Mouse (Mus musculus) liver, embryonic 12.5 days (tissue): ENCODE measurements around the gene Rusc2. TPM values are rescaled to one million over a fixed set of nuclear protein-coding genes. Genes with fewer than 3 reads are reported as not detected.

Experiments used
- ATAC-seq: fragments of 200-750 bp; cut with Nextera tagmentation; 2 replicates; pipeline ENCODE4 v1.8.0; 2017; ENCODE audit warnings: moderate number of reproducible peaks, mild to moderate bottlenecking, moderate library complexity
- H3K27ac ChIP-seq: fragments of 300-500 bp; sonication (generic); 2 replicates; pipeline ENCODE4 v1.5.1; 2016; ENCODE audit warnings: mild to moderate bottlenecking
- H3K27me3 ChIP-seq: fragments of 300-500 bp; sonication (generic); replicated peaks from 2 replicates; pipeline ENCODE4 v1.6.1; 2016; ENCODE audit warnings: mild to moderate bottlenecking, moderate library complexity
- H3K36me3 ChIP-seq: fragments of 300-500 bp; sonication (generic); 2 replicates; pipeline ENCODE4 v1.6.1; 2016; ENCODE audit warnings: mild to moderate bottlenecking, moderate library complexity
- H3K4me1 ChIP-seq: fragments of 300-500 bp; sonication (generic); 2 replicates; pipeline ENCODE4 v1.6.1; 2016
- H3K4me2 ChIP-seq: fragments of 300-500 bp; sonication (generic); 2 replicates; pipeline ENCODE4 v1.6.1; 2016; ENCODE audit warnings: mild to moderate bottlenecking, moderate library complexity
- H3K4me3 ChIP-seq: fragments of 300-500 bp; sonication (generic); 2 replicates; pipeline ENCODE4 v1.5.1; 2016; ENCODE audit warnings: mild to moderate bottlenecking, moderate library complexity
- H3K9ac ChIP-seq: fragments of 300-500 bp; sonication (generic); 2 replicates; pipeline ENCODE4 v1.6.1; 2016; ENCODE audit warnings: mild to moderate bottlenecking, moderate library complexity
- H3K9me3 ChIP-seq: fragments of 300-500 bp; sonication (generic); replicated peaks from 2 replicates; pipeline ENCODE4 v1.6.1; 2016; ENCODE audit warnings: mild to moderate bottlenecking, moderate library complexity
- WGBS: fragments of 180-500 bp; shearing (Covaris S2); methylation state at CpG from one replicate; pipeline ENCODE4 v1.1.7; 2016; ENCODE audit not compliant: insufficient replicate concordance; 5-methylcytosine and 5-hydroxymethylcytosine counted together
- polyA plus RNA-seq: library from polyadenylated mRNA; unstranded; fragments of >200 nt; fragmentation: Nextera tagmentation; extraction: Ambion mirVana; gene quantifications from 2 replicates; pipeline ENCODE4 v1.2.1, GENCODE M21; 2016

Rusc2 gene
- polyA plus RNA-seq, 1 experiment from 2014 or later: 1.7 TPM

GRCm38 (mm10) chr4:43402212-43402611, 20.4 kb downstream of the Rusc2 start:
- ATAC-seq: no peak
- H3K36me3 ChIP-seq: no peaks in the 10 kb centered on the region
- WGBS: 60% methylated on average over 9 of the region's 9 CpGs
- no peak overlapping the region for H3K4me2 ChIP-seq
- H3K9ac ChIP-seq: no peak overlapping the region
- H3K27me3 ChIP-seq: peaks cover 55% of the 10 kb centered on the region
- peaks cover 5% of the 10 kb centered on the region; the same call in 1 of the 2 replicates for H3K4me1 ChIP-seq
- H3K9me3 ChIP-seq: no peaks in the 10 kb centered on the region
- H3K27ac ChIP-seq: no peak overlapping the region
- H3K4me3 ChIP-seq: no peak overlapping the region

- Histone ChIP-seq H3K9ac (no peak overlapping the region), H3K4me1 (0 out of 2 replicates have a peak, but pooled peaks cover 5% of the 10 kb centered on the region), H3K27ac (no peak overlapping the region), H3K9me3 (no peaks in the 10 kb centered on the region), H3K4me3 (no peak overlapping the region), H3K36me3 (no peaks in the 10 kb centered on the region), H3K27me3 (peaks cover 46% of the 10 kb centered on the region), H3K4me2 (no peak overlapping the region)
- 71% methylated on average over 10 of the region's 10 CpGs for WGBS
- no peak for ATAC-seq
Measured at GRCm38 (mm10) chr4:43404697-43405096, 22.9 kb downstream of the Rusc2 start.

- H3K9me3 ChIP-seq: no peaks in the 10 kb centered on the region
- 0 out of 2 replicates have a peak, but pooled peaks cover 5% of the 10 kb centered on the region for H3K4me1 ChIP-seq
- no peak overlapping the region for H3K9ac ChIP-seq
- H3K4me3 ChIP-seq: peak overlapping the region; percentile 25
- H3K36me3 ChIP-seq: no peaks in the 10 kb centered on the region
- peaks cover 43% of the 10 kb centered on the region for H3K27me3 ChIP-seq
- peak; percentile 68 for ATAC-seq
- 5% methylated on average over 28 of the region's 28 CpGs for WGBS
- H3K4me2 ChIP-seq: peak overlapping the region; percentile 49
- 0 out of 2 replicates have a peak overlapping the region, but pooled peaks have one; percentile 22 for H3K27ac ChIP-seq
Measured at GRCm38 (mm10) chr4:43406162-43406971, 24.6 kb downstream of the Rusc2 start.

GRCm38 (mm10) chr4:43407071-43407920, 25.5 kb downstream of the Rusc2 start:
- H3K9me3 ChIP-seq: no peaks in the 10 kb centered on the region
- H3K4me2 ChIP-seq: peak overlapping the region; percentile 49; the same call in 1 of the 2 replicates
- ATAC-seq: no peak
- 0 out of 2 replicates have a peak, but pooled peaks cover 5% of the 10 kb centered on the region for H3K4me1 ChIP-seq
- no peak overlapping the region for H3K9ac ChIP-seq
- H3K27ac ChIP-seq: no peak overlapping the region
- peak overlapping the region; percentile 25; the same call in 1 of the 2 replicates for H3K4me3 ChIP-seq
- 51% methylated on average over 12 of the region's 12 CpGs for WGBS
- H3K27me3 ChIP-seq: peaks cover 40% of the 10 kb centered on the region
- H3K36me3 ChIP-seq: no peaks in the 10 kb centered on the region

DNA sequence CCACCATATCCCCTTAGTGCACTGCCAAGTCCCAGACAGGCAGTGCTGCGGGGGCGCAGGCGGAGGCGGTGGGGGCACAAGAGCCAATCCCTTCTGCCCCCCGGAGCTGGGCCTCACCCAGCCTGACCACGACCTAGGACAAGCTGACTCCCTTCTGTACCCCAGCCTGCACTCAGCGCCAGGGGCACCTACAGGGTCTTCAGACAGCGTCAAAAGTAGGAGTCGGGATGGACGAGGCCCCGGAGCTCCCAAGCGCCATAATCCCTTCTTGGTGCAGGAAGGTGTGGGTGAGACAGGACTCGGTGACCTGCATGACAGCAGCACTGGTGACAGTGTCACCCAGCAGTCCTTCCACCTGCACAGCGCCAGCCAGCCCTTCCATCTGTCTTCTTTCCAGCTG, 33.0 kb downstream of the Rusc2 start:
- Histone ChIP-seq H3K4me2 (no peak overlapping the region), H3K27ac (no peak overlapping the region), H3K4me1 (peaks cover 22% of the 10 kb centered on the region), H3K36me3 (peaks cover 11% of the 10 kb centered on the region), H3K9ac (no peak overlapping the region), H3K9me3 (0 out of 2 replicates have a peak, but pooled peaks cover 6% of the 10 kb centered on the region), H3K27me3 (no peaks in the 10 kb centered on the region), H3K4me3 (no peak overlapping the region)
- ATAC-seq: no peak
- 80% methylated on average over 14 of the region's 14 CpGs for WGBS

DNA sequence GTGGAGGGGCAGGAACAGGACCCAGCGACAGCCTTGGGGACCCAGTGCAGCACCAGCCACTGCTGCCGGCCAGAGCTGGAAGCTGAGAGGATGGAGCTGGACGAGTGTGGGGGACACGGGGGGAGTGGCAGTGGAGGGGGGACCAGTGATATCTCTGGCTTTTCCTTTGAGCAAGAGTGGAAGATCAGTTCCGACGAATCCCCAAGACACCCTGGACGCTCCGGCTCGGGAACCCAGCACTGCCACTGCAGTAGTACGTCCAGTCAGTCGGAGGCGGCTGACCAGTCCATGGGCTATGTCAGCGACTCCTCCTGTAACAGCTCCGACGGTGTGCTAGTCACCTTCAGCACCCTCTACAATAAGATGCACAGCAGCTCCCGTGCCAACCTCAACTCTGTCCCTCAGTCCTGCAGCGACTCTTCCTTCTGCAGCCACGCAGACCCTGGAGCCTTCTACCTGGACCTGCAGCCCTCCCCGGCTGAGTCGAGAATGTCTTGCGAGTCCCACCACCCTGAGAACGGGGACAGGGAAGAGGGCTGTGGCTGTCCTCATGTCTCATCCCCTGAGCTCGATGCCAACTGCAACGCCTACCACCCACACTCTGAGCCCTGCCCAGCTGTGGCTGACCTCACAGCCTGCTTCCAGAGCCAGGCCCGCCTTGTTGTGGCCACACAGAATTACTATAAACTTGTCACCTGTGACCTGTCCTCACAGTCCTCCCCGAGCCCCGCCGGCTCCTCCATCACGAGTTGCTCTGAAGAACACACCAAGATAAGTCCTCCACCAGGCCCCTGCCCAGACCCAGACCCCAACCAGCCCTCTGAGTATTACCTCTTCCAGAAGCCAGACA, 33.7 kb downstream of the Rusc2 start:
- no peak overlapping the region for H3K4me3 ChIP-seq

GRCm38 (mm10) chr4:43416071-43416490, 34.3 kb downstream of the Rusc2 start:
- no peak overlapping the region for H3K27ac ChIP-seq
- H3K4me3 ChIP-seq: no peak overlapping the region
- peaks cover 26% of the 10 kb centered on the region for H3K4me1 ChIP-seq
- 0 out of 2 replicates have a peak, but pooled peaks cover 6% of the 10 kb centered on the region for H3K9me3 ChIP-seq
- no peak for ATAC-seq
- H3K4me2 ChIP-seq: no peak overlapping the region
- no peaks in the 10 kb centered on the region for H3K27me3 ChIP-seq
- peaks cover 11% of the 10 kb centered on the region for H3K36me3 ChIP-seq
- no peak overlapping the region for H3K9ac ChIP-seq
- 85% methylated on average over 22 of the region's 22 CpGs for WGBS

More for the DNA sequence above, 33.7 kb downstream of the Rusc2 start:
- Histone ChIP-seq H3K27ac (no peak overlapping the region), H3K9me3 (0 out of 2 replicates have a peak, but pooled peaks cover 6% of the 10 kb centered on the region), H3K9ac (no peak overlapping the region), H3K4me1 (peaks cover 26% of the 10 kb centered on the region), H3K36me3 (peaks cover 11% of the 10 kb centered on the region), H3K4me2 (no peak overlapping the region), H3K27me3 (no peaks in the 10 kb centered on the region)
- 78% methylated on average over 29 of the region's 29 CpGs for WGBS
- no peak for ATAC-seq

GRCm38 (mm10) chr4:43417269-43418062, 35.7 kb downstream of the Rusc2 start:
- no peak overlapping the region for H3K4me3 ChIP-seq
- no peak overlapping the region for H3K9ac ChIP-seq
- peak overlapping the region; percentile 53 for H3K27ac ChIP-seq
- peaks cover 11% of the 10 kb centered on the region for H3K36me3 ChIP-seq
- peaks cover 26% of the 10 kb centered on the region for H3K4me1 ChIP-seq
- ATAC-seq: peak; percentile 64; the same call in 1 of the 2 replicates
- peaks cover 13% of the 10 kb centered on the region for H3K27me3 ChIP-seq
- whole genome bisulfite sequencing: 49% methylated on average over 16 of the region's 16 CpGs
- 0 out of 2 replicates have a peak, but pooled peaks cover 6% of the 10 kb centered on the region for H3K9me3 ChIP-seq
- H3K4me2 ChIP-seq: peak overlapping the region; percentile 34; the same call in 1 of the 2 replicates

GRCm38 (mm10) chr4:43418450-43418849, 36.7 kb downstream of the Rusc2 start:
- 0 out of 2 replicates have a peak, but pooled peaks cover 6% of the 10 kb centered on the region for H3K9me3 ChIP-seq

GRCm38 (mm10) chr4:43418973-43419656, 37.3 kb downstream of the Rusc2 start:
- Histone ChIP-seq H3K27me3 (peaks cover 28% of the 10 kb centered on the region), H3K36me3 (peaks cover 12% of the 10 kb centered on the region), H3K27ac (no peak overlapping the region), H3K4me3 (no peak overlapping the region), H3K9ac (no peak overlapping the region), H3K4me2 (no peak overlapping the region), H3K4me1 (peaks cover 22% of the 10 kb centered on the region), H3K9me3 (0 out of 2 replicates have a peak, but pooled peaks cover 6% of the 10 kb centered on the region)
- WGBS: 48% methylated on average over 15 of the region's 15 CpGs
- ATAC-seq: no peak

More at GRCm38 (mm10) chr4:43418450-43418849, 36.7 kb downstream of the Rusc2 start:
- 59% methylated on average over 4 of the region's 4 CpGs for WGBS
- peaks cover 11% of the 10 kb centered on the region for H3K36me3 ChIP-seq
- ATAC-seq: no peak
- no peak overlapping the region for H3K4me3 ChIP-seq
- H3K4me2 ChIP-seq: no peak overlapping the region
- no peak overlapping the region for H3K9ac ChIP-seq
- H3K27me3 ChIP-seq: peaks cover 22% of the 10 kb centered on the region
- no peak overlapping the region for H3K27ac ChIP-seq
- H3K4me1 ChIP-seq: peaks cover 24% of the 10 kb centered on the region
